Mouse (Mus musculus): ENCODE measurements around the gene Sec23ip.

- TF ChIP-seq ZNF384 (IDR thresholded peaks at IDR 0.05; ENCODE audit: low read depth, low read length) (no peak), CHD2 (IDR thresholded peaks at IDR 0.05; ENCODE audit: low read depth, low read length) (no peak)
These were observed 87.8 kb downstream of the Sec23ip start for GRCm38 (mm10) chr7:128832455-128833081.

Measured in ES-E14 (cell line).